Mouse (Mus musculus): ENCODE data around the gene Ppp1r15a.
"Not testable (repeated sequence)": the region's sequence is repeated elsewhere in the genome, so short reads cannot be mapped to it uniquely, and the experiment has no call there.

Ppp1r15a gene

GRCm38 (mm10) chr7:45550821-45551511, 24.9 kb upstream of the Ppp1r15a start:
- no peak for DNase-seq

GRCm38 (mm10) chr7:45549641-45550436, 23.8 kb upstream of the Ppp1r15a start:
- DNase-seq: no peak

GRCm38 (mm10) chr7:45544525-45544924, 18.5 kb upstream of the Ppp1r15a start:
- no peak for DNase-seq

GRCm38 (mm10) chr7:45540213-45540612, 14.1 kb upstream of the Ppp1r15a start:
- DNase-seq: no peak

- no peak for DNase-seq
Measured at GRCm38 (mm10) chr7:45539095-45539494, 13.0 kb upstream of the Ppp1r15a start.

GRCm38 (mm10) chr7:45538163-45539041, 12.3 kb upstream of the Ppp1r15a start:
- no peak for DNase-seq

GRCm38 (mm10) chr7:45537602-45538001, 11.5 kb upstream of the Ppp1r15a start:
- no peak for DNase-seq

- DNase-seq: no peak
Measured at GRCm38 (mm10) chr7:45535676-45536075, 9.6 kb upstream of the Ppp1r15a start.

GRCm38 (mm10) chr7:45530643-45531042, 4.6 kb upstream of the Ppp1r15a start:
- no peak for DNase-seq

GRCm38 (mm10) chr7:45529461-45529860, 3.4 kb upstream of the Ppp1r15a start:
- DNase-seq: no peak

GRCm38 (mm10) chr7:45527169-45527568, 1.1 kb upstream of the Ppp1r15a start:
- DNase-seq: not testable (repeated sequence)

GRCm38 (mm10) chr7:45526474-45527120, 529 bp upstream of the Ppp1r15a start:
- peak; percentile 36 for DNase-seq

- DNase-seq: no peak
Measured at GRCm38 (mm10) chr7:45524841-45525621, 1.0 kb downstream of the Ppp1r15a start.

GRCm38 (mm10) chr7:45523678-45524170, 2.3 kb downstream of the Ppp1r15a start:
- DNase-seq: no peak

GRCm38 (mm10) chr7:45522957-45523676, 3.0 kb downstream of the Ppp1r15a start:
- DNase-seq: no peak

GRCm38 (mm10) chr7:45522194-45522752, 3.8 kb downstream of the Ppp1r15a start:
- no peak for DNase-seq

GRCm38 (mm10) chr7:45521728-45522184, 4.3 kb downstream of the Ppp1r15a start:
- peak; percentile 92 for DNase-seq

GRCm38 (mm10) chr7:45520605-45521004, 5.5 kb downstream of the Ppp1r15a start:
- no peak for DNase-seq

- peak; percentile 49 for DNase-seq
Measured at GRCm38 (mm10) chr7:45519345-45520120, 6.5 kb downstream of the Ppp1r15a start.

GRCm38 (mm10) chr7:45518618-45519017, 7.5 kb downstream of the Ppp1r15a start:
- no peak for DNase-seq

Data from thymus, postnatal 25 days (tissue).